Mouse (Mus musculus) bone marrow macrophage, adult 2 months (primary cell): Measurements from ENCODE around the gene Bsnd. TPM values are rescaled to one million over a fixed set of nuclear protein-coding genes. Genes with fewer than 3 reads are reported as not detected.

ENCODE experiments used
- H3K27ac ChIP-seq: 2 replicates; pipeline ENCODE4 v1.5.1; 2012; ENCODE audit warnings: low read depth, low read length; ENCODE audit not compliant: insufficient read depth
- H3K4me1 ChIP-seq: 2 replicates; pipeline ENCODE4 v1.6.1; 2012; ENCODE audit warnings: low read length; ENCODE audit not compliant: control insufficient read depth, insufficient read depth
- H3K4me3 ChIP-seq: 2 replicates; pipeline ENCODE4 v1.5.1; 2012; ENCODE audit warnings: mild to moderate bottlenecking, low read length, moderate library complexity; ENCODE audit not compliant: insufficient read depth
- CTCF ChIP-seq: IDR thresholded peaks from 2 replicates; pipeline ENCODE4 v1.5.1; 2012; ENCODE audit warnings: low read depth, mild to moderate bottlenecking, low read length, moderate library complexity
- POLR2A ChIP-seq: IDR thresholded peaks from 2 replicates; pipeline ENCODE4 v1.6.1; 2012; ENCODE audit warnings: mild to moderate bottlenecking, low read depth, low read length, borderline replicate concordance
- polyA plus RNA-seq: library from polyadenylated mRNA; stranded (reverse); fragments of >200 nt; gene quantifications from 2 replicates; pipeline ENCODE4 v1.2.4, GENCODE M21; 2012; ENCODE audit not compliant: missing spikeins, insufficient read depth, insufficient read length

Bsnd gene
- polyA plus RNA-seq, 1 experiment = not detected

DNA sequence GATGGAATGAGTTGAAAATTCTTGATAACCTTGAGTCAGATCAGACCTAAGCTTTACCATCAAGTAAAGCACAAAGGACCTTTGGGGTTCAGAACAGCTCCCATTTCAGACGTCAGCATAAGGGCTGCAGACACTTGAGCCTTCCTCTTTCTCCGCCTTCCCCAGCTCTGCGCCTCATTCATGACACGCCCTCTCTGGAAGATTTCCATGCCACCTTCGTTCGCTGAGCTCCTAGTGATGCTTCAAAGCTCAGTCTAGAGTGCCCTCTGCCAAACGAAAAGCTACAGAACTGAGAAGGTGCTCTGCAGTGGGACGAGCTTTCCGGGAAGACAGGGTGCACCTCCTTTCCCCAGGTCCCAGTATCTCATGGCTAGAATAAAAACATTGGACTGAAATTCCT is 30.1 kb downstream of the Bsnd start:
- Histone ChIP-seq H3K4me3 (no peak overlapping the region), H3K4me1 (peaks cover 2% of the 10 kb centered on the region; the same call in 1 of the 2 replicates), H3K27ac (no peak overlapping the region)
- TF ChIP-seq POLR2A (no peak), CTCF (no peak)

DNA sequence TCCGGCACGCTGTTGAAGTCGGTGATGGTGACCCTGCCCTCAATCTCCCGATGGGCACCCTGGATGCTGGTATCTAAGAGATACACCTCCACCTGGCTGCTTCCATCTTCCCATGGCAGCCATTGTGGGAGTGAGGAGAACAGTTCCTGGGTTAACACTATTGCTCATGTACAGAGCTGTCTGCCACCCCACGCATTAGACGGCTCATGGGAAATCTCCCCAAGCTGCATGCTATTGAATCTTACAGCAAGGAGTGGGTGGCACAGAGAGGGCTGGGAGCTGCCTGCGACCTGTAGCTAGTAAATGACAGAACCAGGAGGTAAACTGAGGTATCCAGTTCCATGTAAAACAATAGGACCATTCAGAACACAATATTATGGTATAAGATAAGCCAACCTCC is 37.5 kb downstream of the Bsnd start:
- Histone ChIP-seq H3K27ac (no peak overlapping the region), H3K4me1 (no peaks in the 10 kb centered on the region), H3K4me3 (no peak overlapping the region)
- no peak for TF ChIP-seq POLR2A
- TF ChIP-seq CTCF = no peak

DNA sequence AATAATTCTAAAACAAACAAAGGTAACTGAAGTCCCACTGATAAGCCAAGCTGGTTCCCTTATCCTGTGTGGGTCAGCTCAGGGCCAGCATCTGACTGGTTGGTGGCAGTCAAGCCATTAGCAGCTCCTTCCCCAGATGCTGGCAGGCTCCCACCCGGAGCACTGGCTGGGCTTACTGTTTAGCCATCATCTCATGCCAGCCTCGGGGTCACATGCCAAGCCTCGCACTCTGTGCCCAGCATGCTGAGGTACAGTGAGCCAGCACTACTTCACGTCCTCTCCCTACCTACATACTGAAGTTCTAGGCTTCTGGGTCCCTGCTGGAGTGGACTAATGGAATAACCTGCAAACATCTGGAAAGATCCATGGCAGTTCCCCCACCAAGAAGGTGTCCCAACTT is 38.6 kb downstream of the Bsnd start:
- Histone ChIP-seq H3K4me3 (no peak overlapping the region), H3K4me1 (no peaks in the 10 kb centered on the region), H3K27ac (no peak overlapping the region)
- TF ChIP-seq POLR2A (no peak), CTCF (no peak)

DNA sequence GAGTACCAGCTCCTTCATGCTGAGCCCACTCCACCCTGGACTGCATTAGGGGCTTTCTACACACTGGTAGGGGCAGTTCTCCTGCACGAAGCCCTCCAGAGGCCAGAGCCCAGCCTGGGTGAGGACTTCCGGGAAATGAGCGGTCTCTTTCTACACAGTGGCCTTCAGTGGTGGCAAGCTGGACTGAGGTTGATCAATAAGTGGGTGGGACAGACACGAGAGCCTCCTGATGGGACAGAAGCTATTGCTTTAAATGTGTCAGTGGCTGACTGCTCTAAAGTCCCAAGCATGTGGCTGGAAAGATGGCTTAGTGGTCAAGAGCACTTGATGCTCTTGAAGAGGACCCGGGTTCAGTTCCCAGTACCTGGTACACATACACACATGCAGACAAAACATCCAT is 39.0 kb downstream of the Bsnd start:
- no peak overlapping the region for H3K4me3 ChIP-seq
- TF ChIP-seq CTCF (no peak), POLR2A (no peak)
- no peaks in the 10 kb centered on the region for H3K4me1 ChIP-seq
- no peak overlapping the region for H3K27ac ChIP-seq

DNA sequence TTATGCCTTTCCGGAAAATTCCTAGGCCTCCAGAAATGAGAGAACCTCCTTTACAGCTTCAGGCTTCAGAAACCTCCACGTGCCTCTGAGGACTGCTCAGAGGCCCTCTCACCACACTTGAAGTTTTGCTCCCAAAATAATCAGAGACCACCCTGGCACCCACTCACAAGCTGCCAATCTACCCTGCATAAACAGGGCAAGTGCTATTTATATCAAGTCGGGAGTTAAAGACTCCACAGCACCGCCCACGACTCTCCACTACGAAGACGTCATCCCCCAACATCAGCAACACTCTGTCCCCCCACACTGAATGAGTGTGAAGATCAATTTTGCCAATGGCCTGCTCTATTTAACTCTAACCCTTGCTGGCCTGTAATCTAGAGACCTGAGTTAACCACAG is 39.7 kb downstream of the Bsnd start:
- no peak overlapping the region for H3K4me3 ChIP-seq
- no peak for TF ChIP-seq CTCF
- no peak for TF ChIP-seq POLR2A
- H3K4me1 ChIP-seq = no peaks in the 10 kb centered on the region

DNA sequence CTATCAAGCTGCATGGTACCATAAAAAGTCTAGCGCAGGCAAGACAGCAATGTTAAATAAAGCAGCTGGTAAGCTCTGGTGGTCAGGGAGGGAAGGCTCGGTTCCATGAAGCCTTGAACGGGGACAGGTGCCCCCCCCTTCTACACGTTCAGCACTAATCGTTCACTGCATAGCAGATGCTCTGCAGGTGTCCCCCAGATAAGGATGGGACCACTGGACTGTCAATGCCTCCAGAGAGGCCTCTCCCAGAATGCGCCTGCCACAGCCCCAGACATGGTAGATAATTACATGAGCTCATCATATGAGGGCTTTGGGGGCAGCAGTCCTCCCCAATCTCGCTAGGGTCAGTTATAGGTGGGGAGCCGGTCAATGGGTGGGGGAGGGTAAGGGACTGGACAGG is 42.8 kb downstream of the Bsnd start:
- Histone ChIP-seq H3K4me3 (no peak overlapping the region), H3K27ac (no peak overlapping the region)
- TF ChIP-seq CTCF (no peak), POLR2A (no peak)

More for the DNA sequence above, 39.7 kb downstream of the Bsnd start:
- no peak overlapping the region for H3K27ac ChIP-seq

DNA sequence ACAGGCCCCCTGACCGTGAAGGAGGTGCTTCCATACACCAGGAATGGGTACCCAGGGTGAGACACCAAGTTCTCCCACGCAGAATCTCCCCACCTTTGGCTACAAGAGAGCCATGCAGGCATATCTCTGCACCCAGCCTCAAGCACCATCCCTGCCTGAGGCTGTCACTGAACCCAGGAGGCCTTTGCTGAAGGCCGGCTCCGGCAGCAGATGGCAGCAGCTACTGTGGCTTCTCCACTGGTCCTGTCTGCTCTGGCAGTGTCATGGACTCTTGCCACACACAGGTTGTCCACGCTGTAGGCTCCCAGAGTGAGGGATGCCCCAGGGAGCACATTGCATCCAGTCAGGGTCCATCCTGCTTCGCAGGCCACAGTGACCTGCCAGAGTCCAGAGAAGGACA is 48.9 kb downstream of the Bsnd start:
- TF ChIP-seq CTCF (no peak), POLR2A (no peak)
- Histone ChIP-seq H3K4me1 (no peaks in the 10 kb centered on the region), H3K27ac (no peak overlapping the region), H3K4me3 (no peak overlapping the region)

More for the DNA sequence above, 42.8 kb downstream of the Bsnd start:
- no peaks in the 10 kb centered on the region for H3K4me1 ChIP-seq

DNA sequence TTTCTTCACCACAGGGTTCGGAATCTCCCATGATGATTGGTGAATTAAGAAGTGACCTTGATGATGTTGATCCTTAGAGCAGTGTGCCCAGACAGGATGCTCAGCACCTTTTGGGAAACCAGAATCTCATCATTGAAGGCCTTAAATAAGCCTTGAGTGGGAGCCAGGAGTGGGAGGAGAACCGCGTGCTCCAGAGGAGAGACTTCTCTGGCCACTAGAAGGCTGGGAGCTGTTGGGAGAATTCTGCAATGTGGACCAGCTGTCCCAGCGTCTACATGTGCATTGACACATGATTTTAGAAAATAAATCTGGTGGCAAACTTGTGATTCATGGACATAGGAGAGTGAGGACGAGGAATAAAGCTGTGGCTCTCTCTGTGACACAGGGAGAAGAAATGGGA is 53.3 kb downstream of the Bsnd start:
- Histone ChIP-seq H3K4me3 (no peak overlapping the region), H3K4me1 (no peaks in the 10 kb centered on the region), H3K27ac (no peak overlapping the region)
- TF ChIP-seq POLR2A (no peak), CTCF (no peak)

DNA sequence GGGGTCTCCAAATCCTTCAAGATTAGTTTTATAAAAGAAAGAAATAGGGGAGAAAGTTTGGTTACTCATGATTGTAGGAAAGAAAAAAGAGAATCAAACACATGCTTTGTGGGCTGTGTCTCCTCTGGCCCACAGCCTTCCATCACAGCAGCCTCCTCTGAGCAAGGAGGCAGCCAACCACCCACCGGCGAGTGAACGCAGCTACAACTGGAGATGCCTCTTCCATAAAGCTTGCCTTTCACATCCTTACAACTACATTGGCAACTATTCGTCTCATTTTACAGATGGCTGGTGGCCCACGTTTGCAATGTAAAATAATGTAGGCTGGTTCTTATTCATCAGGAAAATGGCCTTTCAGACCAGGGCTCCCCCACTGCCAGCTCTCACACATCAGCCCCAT is 54.9 kb downstream of the Bsnd start:
- TF ChIP-seq POLR2A = no peak
- TF ChIP-seq CTCF = no peak
- H3K27ac ChIP-seq = no peak overlapping the region
- H3K4me3 ChIP-seq = no peak overlapping the region
- H3K4me1 ChIP-seq = no peaks in the 10 kb centered on the region

DNA sequence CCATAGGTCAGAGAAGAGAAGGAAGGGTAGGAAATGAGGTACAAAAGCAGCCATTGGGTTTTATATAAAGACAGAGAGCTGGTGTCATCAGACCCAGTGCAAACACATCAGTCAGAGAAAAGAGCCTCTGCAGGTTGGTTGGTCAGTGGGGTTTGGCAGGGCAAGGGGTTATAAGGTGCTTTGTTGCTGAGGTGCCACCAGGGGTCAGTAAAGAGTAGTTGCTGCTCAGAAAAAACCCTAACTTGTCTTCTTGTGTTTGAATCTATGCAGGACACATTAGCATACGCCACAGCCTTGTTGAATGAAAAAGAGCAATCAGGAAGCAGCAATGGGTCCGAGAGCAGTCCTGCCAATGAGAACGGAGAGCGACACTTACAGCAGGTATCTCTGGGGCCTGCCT is 55.6 kb downstream of the Bsnd start:
- no peaks in the 10 kb centered on the region for H3K4me1 ChIP-seq
- H3K4me3 ChIP-seq = no peak overlapping the region
- H3K27ac ChIP-seq = no peak overlapping the region
- TF ChIP-seq POLR2A (no peak), CTCF (peak; percentile 44; the same call in 1 of the 2 replicates)

DNA sequence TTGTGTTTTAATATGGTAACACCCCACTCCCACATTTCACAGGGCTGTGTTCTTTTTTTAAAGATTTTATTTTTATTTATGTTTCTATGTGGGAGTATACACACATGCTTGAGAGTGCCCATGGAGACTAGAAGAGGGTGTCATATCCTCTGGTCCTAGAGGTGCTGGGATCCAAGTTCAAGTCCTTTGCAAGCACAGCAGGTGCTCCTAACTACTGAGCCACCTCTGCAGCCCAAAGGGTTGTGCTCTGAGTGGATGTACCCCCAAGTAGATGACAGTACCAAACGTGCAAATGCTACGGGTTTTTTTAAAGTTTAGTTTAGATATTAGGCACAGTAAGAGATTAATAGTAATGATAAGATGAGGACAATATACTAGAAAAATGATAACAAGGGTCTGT is 56.7 kb downstream of the Bsnd start:
- H3K27ac ChIP-seq = no peak overlapping the region
- H3K4me1 ChIP-seq = no peaks in the 10 kb centered on the region
- TF ChIP-seq POLR2A (no peak), CTCF (no peak)
- H3K4me3 ChIP-seq = no peak overlapping the region

Other genes starting within 250 kb of the Bsnd start
- 12.9 and 15.8 TPM in 2 replicates for gene Usp24, start 176.1 kb downstream of the Bsnd start, polyA plus RNA-seq
- gene Pcsk9, start 28.0 kb downstream of the Bsnd start, polyA plus RNA-seq = not detected in 2 replicates
- gene Dhcr24, start 68.8 kb upstream of the Bsnd start, polyA plus RNA-seq = 16.5 and 17.1 TPM in 2 replicates
- gene Lexm, start 125.0 kb upstream of the Bsnd start, polyA plus RNA-seq = not detected in 2 replicates
- gene Ttc22, start 130.1 kb upstream of the Bsnd start, polyA plus RNA-seq = not detected in 2 replicates
- 2.8 and 4.6 TPM in 2 replicates for gene Pars2, start 158.8 kb upstream of the Bsnd start, polyA plus RNA-seq
- 27.5 and 29.7 TPM in 2 replicates for gene Ttc4, start 186.7 kb upstream of the Bsnd start, polyA plus RNA-seq
- gene Mroh7, start 238.6 kb upstream of the Bsnd start, polyA plus RNA-seq = not detected in 2 replicates
- gene Fam151a, start 241.6 kb upstream of the Bsnd start, polyA plus RNA-seq = not detected in 2 replicates